Mouse (Mus musculus) 3T3-L1 (cell line): Measurements from ENCODE around the gene Ntn4.
"Not testable (repeated sequence)": the region's sequence is repeated elsewhere in the genome, so short reads cannot be mapped to it uniquely, and the experiment has no call there.

Source experiments
- DNase-seq: peaks from one replicate; pipeline ENCODE4 v3.0.0-alpha.2; 2015; ENCODE audit warnings: low read depth, low spot score

Gene Ntn4

GRCm38 (mm10) chr10:93683896-93684295, 43.4 kb downstream of the Ntn4 start:
- no peak for DNase-seq

- not testable (repeated sequence) for DNase-seq
These were observed 44.9 kb downstream of the Ntn4 start for GRCm38 (mm10) chr10:93685416-93685815.

- DNase-seq: no peak
These were observed 46.1 kb downstream of the Ntn4 start for GRCm38 (mm10) chr10:93686579-93686978.

- no peak for DNase-seq
These were observed 47.3 kb downstream of the Ntn4 start for GRCm38 (mm10) chr10:93687781-93688180.

- no peak for DNase-seq
These were observed 48.1 kb downstream of the Ntn4 start for GRCm38 (mm10) chr10:93688306-93689171.

- DNase-seq: no peak
These were observed 50.9 kb downstream of the Ntn4 start for GRCm38 (mm10) chr10:93691344-93691743.

- DNase-seq: no peak
These were observed 54.7 kb downstream of the Ntn4 start for GRCm38 (mm10) chr10:93695043-93695791.

GRCm38 (mm10) chr10:93696001-93696400, 55.5 kb downstream of the Ntn4 start:
- no peak for DNase-seq

- DNase-seq: no peak
These were observed 57.5 kb downstream of the Ntn4 start for GRCm38 (mm10) chr10:93697866-93698483.

GRCm38 (mm10) chr10:93699689-93700478, 59.4 kb downstream of the Ntn4 start:
- DNase-seq: no peak

- DNase-seq: no peak
These were observed 60.3 kb downstream of the Ntn4 start for GRCm38 (mm10) chr10:93700589-93701363.

- DNase-seq: no peak
These were observed 63.5 kb downstream of the Ntn4 start for GRCm38 (mm10) chr10:93703946-93704345.

GRCm38 (mm10) chr10:93707149-93708075, 66.9 kb downstream of the Ntn4 start:
- no peak for DNase-seq

GRCm38 (mm10) chr10:93708076-93708473, 67.6 kb downstream of the Ntn4 start:
- DNase-seq: no peak

GRCm38 (mm10) chr10:93708515-93708914, 68.0 kb downstream of the Ntn4 start:
- DNase-seq: no peak

- DNase-seq: no peak
These were observed 69.1 kb downstream of the Ntn4 start for GRCm38 (mm10) chr10:93709536-93709935.

- DNase-seq: no peak
These were observed 81.3 kb downstream of the Ntn4 start for GRCm38 (mm10) chr10:93721625-93722337.

- no peak for DNase-seq
These were observed 83.6 kb downstream of the Ntn4 start for GRCm38 (mm10) chr10:93723942-93724542.

- DNase-seq: no peak
These were observed 87.7 kb downstream of the Ntn4 start for GRCm38 (mm10) chr10:93728131-93728530.
